Mouse (Mus musculus) liver, embryonic 14.5 days (tissue): ENCODE data around the gene Dppa3. TPM values are rescaled to one million over a fixed set of nuclear protein-coding genes. Genes with fewer than 3 reads are reported as not detected.

Experiments
- ATAC-seq: fragments of 200-750 bp; cut with Nextera tagmentation; 2 replicates; pipeline ENCODE4 v1.8.0; 2017; ENCODE audit warnings: moderate number of reproducible peaks, mild to moderate bottlenecking, moderate library complexity; ENCODE audit not compliant: insufficient read depth
- DNase-seq, 3 experiments: peaks; one replicate each; pipeline ENCODE4 v3.0.0-alpha.2; 2012 to 2013; ENCODE audit warnings: low read depth in 3 of 3, low spot score in 3 of 3
- H3K27ac ChIP-seq: fragments of 300-500 bp; sonication (generic); 2 replicates; pipeline ENCODE4 v1.5.1; 2014; ENCODE audit warnings: moderate library complexity, mild to moderate bottlenecking, control low read depth, inconsistent platforms
- H3K27me3 ChIP-seq: fragments of 300-500 bp; sonication (generic); 2 replicates; pipeline ENCODE4 v1.6.1; 2014; ENCODE audit warnings: mild to moderate bottlenecking, low read length, moderate library complexity; ENCODE audit not compliant: control insufficient read depth, insufficient read depth
- H3K36me3 ChIP-seq: fragments of 300-500 bp; sonication (generic); replicated peaks from 2 replicates; pipeline ENCODE4 v1.6.1; 2014; ENCODE audit warnings: low read depth; ENCODE audit not compliant: control insufficient read depth, insufficient read depth
- H3K4me1 ChIP-seq, 2 experiments: fragments of 200-500 bp in 1 of 2; fragments of 300-500 bp in 1 of 2; sonication (generic) in 1 of 2; replicated peaks; 2 replicates each; pipeline ENCODE4 v1.6.1; 2012 to 2014; ENCODE audit warnings: antibody characterized with exemption in 1 of 2, inconsistent platforms in 1 of 2, low read length in 1 of 2; ENCODE audit not compliant: control insufficient read depth in 2 of 2, insufficient read depth in 2 of 2
- H3K4me2 ChIP-seq: fragments of 300-500 bp; sonication (generic); 2 replicates; pipeline ENCODE4 v1.6.1; 2014; ENCODE audit warnings: low read depth, mild to moderate bottlenecking, control low read depth, moderate library complexity
- H3K4me3 ChIP-seq, 2 experiments: fragments of 200-500 bp in 1 of 2; fragments of 300-500 bp in 1 of 2; sonication (generic) in 1 of 2; 2 replicates each; pipeline ENCODE4 v1.5.1; 2012 to 2014; ENCODE audit warnings: low read depth in 2 of 2, low read length in 2 of 2, mild to moderate bottlenecking in 2 of 2, control low read depth in 1 of 2, inconsistent platforms in 1 of 2, moderate library complexity in 1 of 2; ENCODE audit not compliant: insufficient read depth in 1 of 2
- H3K9ac ChIP-seq: fragments of 300-500 bp; sonication (generic); replicated peaks from 2 replicates; pipeline ENCODE4 v1.6.1; 2014; ENCODE audit warnings: mild to moderate bottlenecking, control low read depth, moderate library complexity
- H3K9me3 ChIP-seq: fragments of 300-500 bp; sonication (generic); 2 replicates; pipeline ENCODE4 v1.6.1; 2016; ENCODE audit warnings: low read length, mixed read lengths; ENCODE audit not compliant: control insufficient read depth
- CTCF ChIP-seq: IDR thresholded peaks from 2 replicates; pipeline ENCODE4 v1.5.1; 2016; ENCODE audit warnings: antibody characterized with exemption, low read depth, control low read depth
- EP300 ChIP-seq: IDR thresholded peaks from 2 replicates; pipeline ENCODE4 v1.6.1; 2016; ENCODE audit warnings: antibody characterized with exemption, low read depth
- WGBS: fragments of 180-500 bp; shearing (Covaris S2); extraction: QIAGEN DNeasy Blood & Tissue Kit; methylation state at CpG from one replicate; pipeline ENCODE4 v1.1.7; 2014; ENCODE audit not compliant: insufficient replicate concordance; 5-methylcytosine and 5-hydroxymethylcytosine counted together
- polyA plus RNA-seq, 2 experiments: library from polyadenylated mRNA; depleted of rRNA in 1 of 2; stranded (reverse) in 1 of 2; unstranded in 1 of 2; fragments of >200 nt; fragmentation: Nextera tagmentation in 1 of 2; extraction: Ambion mirVana in 1 of 2; gene quantifications; 2 replicates each; pipeline versions ENCODE4 v1.2.1 to v1.2.3; 2012 to 2014

The Dppa3 gene
- polyA plus RNA-seq, 2 experiments = not detected

DNA sequence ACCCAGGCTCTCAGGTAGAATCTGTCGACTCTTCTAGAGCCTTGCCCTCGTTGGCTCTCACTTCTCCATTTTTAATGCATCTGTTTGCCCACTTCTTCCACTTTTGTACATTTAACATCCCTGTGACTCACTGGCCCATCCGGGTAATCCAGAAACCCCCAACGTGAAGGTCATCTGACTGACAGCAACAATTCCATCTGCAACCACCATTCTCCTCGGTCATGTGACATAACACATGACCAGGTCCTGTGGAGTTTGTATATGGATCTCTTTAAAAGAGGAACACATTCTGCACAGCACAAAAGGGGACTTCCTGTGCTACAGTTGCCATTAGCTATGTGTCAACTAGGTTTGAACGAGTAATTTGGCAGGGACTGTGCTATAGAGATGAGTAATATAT is 28.1 kb downstream of the Dppa3 start:
- Histone ChIP-seq H3K9ac (no peak overlapping the region), H3K4me2 (no peak overlapping the region), H3K4me1 (no peaks in the 10 kb centered on the region), H3K9me3 (no peaks in the 10 kb centered on the region), H3K27me3 (no peaks in the 10 kb centered on the region), H3K4me3 (no peak overlapping the region), H3K27ac (no peak overlapping the region), H3K36me3 (no peaks in the 10 kb centered on the region)
- DNase-seq (peak in 1 of 3 experiments; percentile 39), ATAC-seq (no peak)
- 30% methylated on average over 6 of the region's 6 CpGs for WGBS
- TF ChIP-seq EP300 = no peak
- TF ChIP-seq CTCF = no peak

GRCm38 (mm10) chr6:122657630-122658029 is 31.4 kb downstream of the Dppa3 start:
- Histone ChIP-seq H3K27ac (no peak overlapping the region), H3K9ac (no peak overlapping the region), H3K9me3 (no peaks in the 10 kb centered on the region), H3K27me3 (no peaks in the 10 kb centered on the region), H3K4me3 (no peak overlapping the region), H3K36me3 (no peaks in the 10 kb centered on the region), H3K4me2 (no peak overlapping the region), H3K4me1 (no peaks in the 10 kb centered on the region)
- ATAC-seq (no peak), DNase-seq (no peak)
- TF ChIP-seq EP300 (no peak), CTCF (no peak)
- WGBS = 31% methylated on average over 5 of the region's 5 CpGs

DNA sequence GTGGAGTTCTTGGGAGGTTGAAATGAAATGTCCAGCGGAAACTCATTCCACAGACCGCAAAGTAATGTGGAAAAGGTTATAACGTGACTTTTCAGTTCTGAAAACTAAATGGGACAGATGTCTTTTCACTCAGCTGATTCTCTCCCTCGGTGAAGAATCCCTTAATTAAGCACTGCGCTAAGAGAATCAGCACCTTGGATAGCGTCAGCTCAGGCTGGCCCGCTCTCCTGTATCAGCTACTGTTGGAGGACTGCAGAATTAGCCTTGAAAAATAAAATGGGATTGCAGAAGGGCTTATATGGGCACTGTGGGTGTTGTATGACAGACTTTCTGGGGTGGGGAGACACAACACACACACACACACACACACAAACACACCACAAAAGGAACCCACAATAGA is 33.4 kb downstream of the Dppa3 start:
- no peak for ATAC-seq
- 10% methylated on average over 7 of the region's 7 CpGs for WGBS
- no peak overlapping the region for H3K4me2 ChIP-seq

GRCm38 (mm10) chr6:122660601-122661379 is 34.6 kb downstream of the Dppa3 start:
- Histone ChIP-seq H3K4me3 (no peak overlapping the region), H3K36me3 (no peaks in the 10 kb centered on the region), H3K4me1 (0 out of 4 replicates have a peak, but pooled peaks cover 0 to 2% of the 10 kb centered on the region in 2 experiments), H3K27ac (no peak overlapping the region), H3K27me3 (no peaks in the 10 kb centered on the region), H3K4me2 (no peak overlapping the region), H3K9me3 (no peaks in the 10 kb centered on the region), H3K9ac (no peak overlapping the region)
- TF ChIP-seq EP300 = no peak
- peak; percentile 67 for TF ChIP-seq CTCF
- DNase-seq = no peak
- ATAC-seq = no peak
- WGBS = 24% methylated on average over 8 of the region's 8 CpGs

More for the DNA sequence above, 33.4 kb downstream of the Dppa3 start:
- DNase-seq = no peak
- no peaks in the 10 kb centered on the region for H3K36me3 ChIP-seq
- no peaks in the 10 kb centered on the region for H3K9me3 ChIP-seq
- H3K27ac ChIP-seq = no peak overlapping the region
- TF ChIP-seq CTCF = no peak
- no peak for TF ChIP-seq EP300
- 0 out of 4 replicates have a peak, but pooled peaks cover 0 to 2% of the 10 kb centered on the region in 2 experiments for H3K4me1 ChIP-seq
- H3K9ac ChIP-seq = no peak overlapping the region
- H3K27me3 ChIP-seq = no peaks in the 10 kb centered on the region
- H3K4me3 ChIP-seq = no peak overlapping the region

DNA sequence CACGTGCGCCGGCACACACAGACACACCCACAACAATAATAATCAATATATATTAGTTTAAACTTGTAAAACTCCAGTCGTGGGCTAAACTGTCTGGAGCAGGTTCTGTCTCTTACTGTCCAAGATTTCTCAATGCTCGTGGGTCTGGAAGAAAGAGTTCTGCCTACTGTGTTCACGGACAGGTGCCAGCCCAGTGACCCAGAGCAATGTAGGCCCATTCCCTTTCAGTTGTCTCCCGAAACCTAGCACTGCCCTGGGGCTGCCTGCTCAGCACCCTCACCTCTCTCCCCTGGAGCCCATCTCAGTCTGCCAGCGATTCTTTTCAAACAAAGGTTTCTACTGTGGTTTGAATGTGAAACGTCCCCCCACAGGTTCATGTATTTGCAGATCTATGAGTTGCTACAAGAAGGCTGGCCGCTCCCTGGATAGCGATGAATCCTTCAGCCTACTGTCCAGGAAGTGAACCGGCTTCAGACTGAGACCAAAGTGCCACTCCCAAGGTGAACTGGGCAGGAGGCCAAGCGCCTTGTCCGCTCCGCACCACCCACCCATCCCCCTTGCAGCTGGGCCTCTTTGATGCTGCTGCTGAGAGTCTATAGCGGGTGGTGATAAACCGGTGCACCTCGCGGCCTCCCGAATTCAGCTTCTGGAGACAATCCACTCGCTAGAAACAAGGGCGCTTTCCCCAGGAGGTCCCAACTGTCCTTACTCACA is 36.5 kb downstream of the Dppa3 start:
- DNase-seq (no peak), ATAC-seq (0 out of 2 replicates have a peak, but pooled peaks have one; percentile 35)
- Histone ChIP-seq H3K4me1 (0 out of 4 replicates have a peak, but pooled peaks cover 0 to 2% of the 10 kb centered on the region in 2 experiments), H3K27ac (no peak overlapping the region), H3K4me3 (no peak overlapping the region), H3K36me3 (no peaks in the 10 kb centered on the region), H3K9ac (no peak overlapping the region), H3K27me3 (no peaks in the 10 kb centered on the region), H3K4me2 (no peak overlapping the region), H3K9me3 (no peaks in the 10 kb centered on the region)
- WGBS = 37% methylated on average over 22 of the region's 22 CpGs
- TF ChIP-seq CTCF (no peak), EP300 (no peak)
